Mouse (Mus musculus) olfactory bulb, adult 2 months (tissue): ENCODE measurements at regions not wholly inside any gene's neighbourhood (a gene's known extent, or its start where the extent isn't known, plus 50 kb on each side); places are given as distances from the start of the nearest gene placed in this dataset.

ENCODE experiments used
- H3K27ac ChIP-seq: fragments of 200-500 bp; 2 replicates; pipeline ENCODE4 v1.5.1; 2012; ENCODE audit warnings: low read depth, low read length; ENCODE audit not compliant: insufficient read depth
- H3K4me1 ChIP-seq: fragments of 200-500 bp; 2 replicates; pipeline ENCODE4 v1.6.1; 2012; ENCODE audit warnings: low read length; ENCODE audit not compliant: control insufficient read depth, insufficient read depth
- H3K4me3 ChIP-seq: fragments of 200-500 bp; 2 replicates; pipeline ENCODE4 v1.5.1; 2012; ENCODE audit warnings: mild to moderate bottlenecking, low read depth, low read length, moderate library complexity; ENCODE audit not compliant: insufficient read depth
- CTCF ChIP-seq: fragments of 200-500 bp; IDR thresholded peaks from 2 replicates; pipeline ENCODE4 v1.5.1; 2012; ENCODE audit warnings: low read depth, mild to moderate bottlenecking, low read length, moderate library complexity; ENCODE audit not compliant: insufficient read depth
- POLR2A ChIP-seq: fragments of 200-500 bp; IDR thresholded peaks from 2 replicates; pipeline ENCODE4 v1.6.1; 2012; ENCODE audit warnings: mild to moderate bottlenecking, low read depth, low read length, moderate library complexity; ENCODE audit not compliant: insufficient read depth
- WGBS: fragments of 180-500 bp; shearing (Covaris S2); methylation state at CpG from one replicate; pipeline ENCODE4 v1.1.7; 2018; 5-methylcytosine and 5-hydroxymethylcytosine counted together

GRCm38 (mm10) chr4:142397858-142398257 lies 158.7 kb upstream of the Kazn start:
- Histone ChIP-seq H3K27ac (no peak overlapping the region), H3K4me3 (no peak overlapping the region), H3K4me1 (no peaks in the 10 kb centered on the region)
- TF ChIP-seq CTCF (no peak), POLR2A (no peak)
- WGBS = 79% methylated on average over 7 of the region's 7 CpGs

DNA sequence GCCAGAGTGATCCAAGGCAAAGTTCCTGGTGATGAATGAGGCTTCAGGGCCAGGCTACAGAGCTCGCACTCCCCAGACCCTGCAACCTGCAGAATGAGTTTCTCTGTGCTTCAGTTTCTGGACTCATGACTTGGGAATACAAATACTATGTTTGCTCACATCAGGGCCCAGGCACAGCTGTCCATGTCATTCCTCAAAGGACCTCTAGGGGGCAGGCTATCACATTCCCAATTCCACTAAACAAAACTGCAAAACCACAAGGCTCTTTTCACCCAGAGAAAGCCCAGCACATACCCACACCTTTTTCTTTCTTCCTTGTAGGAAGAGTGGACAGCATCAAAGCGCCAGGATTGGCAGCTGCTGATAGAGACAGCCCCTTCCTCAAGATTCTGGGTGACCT lies 153.7 kb upstream of the Kazn start:
- no peak for TF ChIP-seq CTCF
- TF ChIP-seq POLR2A = no peak
- 61% methylated on average over 2 of the region's 2 CpGs for WGBS
- no peak overlapping the region for H3K4me3 ChIP-seq
- H3K27ac ChIP-seq = no peak overlapping the region
- H3K4me1 ChIP-seq = peaks cover 5% of the 10 kb centered on the region; the same call in 1 of the 2 replicates

DNA sequence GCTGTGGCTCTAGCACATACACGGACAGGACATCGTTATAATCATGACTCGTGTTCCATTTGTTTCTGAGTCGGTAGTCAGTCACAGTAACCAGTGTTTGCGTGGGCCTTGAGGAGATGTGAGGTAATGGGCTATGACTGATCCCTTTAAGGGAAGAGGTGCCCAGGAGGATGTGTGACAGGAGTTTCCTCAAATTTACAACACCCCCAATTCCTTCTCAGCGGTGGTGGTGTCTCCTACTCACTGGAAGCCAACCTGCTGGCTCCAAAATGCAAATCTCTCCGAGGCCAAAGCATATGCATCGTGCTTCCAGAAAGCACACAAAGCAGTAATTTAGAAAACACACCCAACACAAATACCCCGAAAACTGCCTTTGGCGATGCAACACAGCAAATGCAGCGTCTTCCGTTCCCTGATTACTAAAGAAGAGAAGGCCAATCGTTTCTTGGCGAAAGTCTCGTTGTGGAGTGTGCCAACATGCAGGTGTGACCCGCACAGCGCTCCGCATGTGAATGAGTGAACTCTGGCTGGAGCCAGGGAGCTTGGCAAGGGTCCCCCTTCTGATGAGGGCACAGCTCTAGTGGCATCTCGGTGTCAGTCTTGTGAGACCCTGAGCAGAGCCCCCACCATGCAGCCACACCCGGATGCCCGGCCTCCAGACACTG lies 151.5 kb upstream of the Kazn start:
- WGBS = 57% methylated on average over 21 of the region's 21 CpGs
- no peak overlapping the region for H3K27ac ChIP-seq
- TF ChIP-seq CTCF (no peak), POLR2A (no peak)
- no peak overlapping the region for H3K4me3 ChIP-seq
- H3K4me1 ChIP-seq = peaks cover 9% of the 10 kb centered on the region; the same call in 1 of the 2 replicates

- peaks cover 9% of the 10 kb centered on the region; the same call in 1 of the 2 replicates for H3K4me1 ChIP-seq
- WGBS = 85% methylated on average over 6 of the region's 6 CpGs
- TF ChIP-seq POLR2A = no peak
- peak; percentile 33; the same call in 1 of the 2 replicates for TF ChIP-seq CTCF
- no peak overlapping the region for H3K27ac ChIP-seq
- no peak overlapping the region for H3K4me3 ChIP-seq
Observed at GRCm38 (mm10) chr4:142388476-142388875, 149.3 kb upstream of the Kazn start.

GRCm38 (mm10) chr4:142381168-142381567 lies 142.0 kb upstream of the Kazn start:
- 84% methylated on average over 7 of the region's 7 CpGs for WGBS
- H3K4me3 ChIP-seq = no peak overlapping the region
- peaks cover 2% of the 10 kb centered on the region; the same call in 1 of the 2 replicates for H3K4me1 ChIP-seq
- H3K27ac ChIP-seq = no peak overlapping the region
- TF ChIP-seq CTCF (no peak), POLR2A (no peak)

DNA sequence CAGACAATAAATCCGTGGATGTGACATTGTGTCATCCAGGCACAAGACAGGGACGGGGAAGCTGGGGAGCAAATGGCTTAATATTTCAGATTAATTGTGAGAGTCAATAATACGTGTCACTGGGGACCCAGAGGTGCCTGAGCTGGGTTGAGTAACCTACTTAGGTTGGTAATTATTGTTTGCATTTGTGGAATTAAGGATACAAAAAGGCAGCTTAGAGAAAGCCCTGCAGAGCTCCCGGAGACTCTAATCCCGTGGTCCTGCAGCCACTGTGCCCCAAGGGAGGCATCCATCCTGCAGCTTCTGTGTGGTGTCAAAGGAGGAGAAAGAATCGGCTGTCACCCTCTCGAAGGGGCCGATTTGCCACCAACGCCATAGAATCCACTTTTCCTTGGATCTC lies 139.3 kb upstream of the Kazn start:
- Histone ChIP-seq H3K4me3 (no peak overlapping the region), H3K27ac (no peak overlapping the region), H3K4me1 (peaks cover 4% of the 10 kb centered on the region; the same call in 1 of the 2 replicates)
- no peak for TF ChIP-seq CTCF
- no peak for TF ChIP-seq POLR2A
- WGBS = 63% methylated on average over 9 of the region's 9 CpGs

DNA sequence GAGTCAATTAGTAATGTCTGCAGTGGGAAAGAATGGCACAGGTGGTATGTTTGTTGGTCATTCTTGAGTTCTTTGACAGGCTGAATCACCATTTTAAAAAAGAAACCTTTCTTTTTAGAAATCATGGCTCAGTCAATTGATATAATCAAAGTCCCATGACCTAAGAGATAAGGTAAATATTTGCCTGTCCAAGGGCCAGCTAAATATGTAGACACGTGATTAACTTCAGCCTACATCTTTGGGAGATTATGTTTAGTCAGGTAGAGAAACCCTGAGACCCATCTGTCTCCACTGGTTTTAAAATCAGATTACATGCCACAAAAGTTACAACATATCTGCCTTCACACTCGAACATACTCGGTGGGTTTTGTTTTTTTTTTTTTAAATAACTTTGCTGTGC lies 128.6 kb upstream of the Kazn start:
- Histone ChIP-seq H3K4me3 (no peak overlapping the region), H3K4me1 (peaks cover 3% of the 10 kb centered on the region), H3K27ac (no peak overlapping the region)
- TF ChIP-seq POLR2A (no peak), CTCF (no peak)
- 91% methylated on average over 3 of the region's 3 CpGs for WGBS

GRCm38 (mm10) chr4:142362071-142362470 lies 122.9 kb upstream of the Kazn start:
- H3K27ac ChIP-seq = no peak overlapping the region
- WGBS = 49% methylated on average over 5 of the region's 5 CpGs
- TF ChIP-seq CTCF (no peak), POLR2A (no peak)
- H3K4me3 ChIP-seq = no peak overlapping the region
- no peaks in the 10 kb centered on the region for H3K4me1 ChIP-seq

GRCm38 (mm10) chr4:142358866-142359265 lies 119.7 kb upstream of the Kazn start:
- WGBS = 70% methylated on average over 13 of the region's 13 CpGs
- no peak for TF ChIP-seq CTCF
- TF ChIP-seq POLR2A = no peak
- no peak overlapping the region for H3K4me3 ChIP-seq
- H3K4me1 ChIP-seq = no peaks in the 10 kb centered on the region
- no peak overlapping the region for H3K27ac ChIP-seq

DNA sequence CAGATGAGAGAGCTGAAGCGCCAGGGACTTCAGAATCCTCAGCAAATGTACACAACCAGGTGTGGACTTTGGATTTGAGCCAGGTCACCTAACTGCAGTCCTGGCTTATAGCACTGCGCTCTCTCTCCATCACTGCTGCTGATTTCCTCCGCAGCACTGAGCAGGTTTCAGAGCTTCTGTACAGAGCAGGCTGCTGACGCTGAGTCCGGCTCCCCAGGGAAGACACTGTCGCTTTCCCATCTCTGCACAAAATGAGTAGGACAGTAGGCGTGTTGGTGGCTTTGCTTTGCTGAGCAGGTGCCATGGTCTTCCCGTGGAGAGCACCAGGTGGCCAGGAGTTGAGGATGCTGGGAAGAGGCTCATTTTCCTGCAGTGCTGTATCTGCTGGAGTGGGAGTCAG lies 116.2 kb upstream of the Kazn start:
- H3K4me3 ChIP-seq = no peak overlapping the region
- no peak for TF ChIP-seq POLR2A
- no peak for TF ChIP-seq CTCF
- H3K27ac ChIP-seq = no peak overlapping the region
- 0 out of 2 replicates have a peak, but pooled peaks cover 4% of the 10 kb centered on the region for H3K4me1 ChIP-seq
- 86% methylated on average over 8 of the region's 8 CpGs for WGBS
